Mouse (Mus musculus) brown adipose tissue, adult 24 weeks (tissue): ENCODE measurements around the gene Scai. TPM values are rescaled to one million over a fixed set of nuclear protein-coding genes. Genes with fewer than 3 reads are reported as not detected.

Experiments used
- H3K27ac ChIP-seq: fragments of 200-500 bp; replicated peaks from 2 replicates; pipeline ENCODE4 v1.5.1; 2012; ENCODE audit warnings: low read depth, mild to moderate bottlenecking, low read length
- H3K4me1 ChIP-seq: fragments of 200-500 bp; 2 replicates; pipeline ENCODE4 v1.6.1; 2012; ENCODE audit warnings: low read length, mixed read lengths; ENCODE audit not compliant: control insufficient read depth, insufficient read depth, insufficient read length
- H3K4me3 ChIP-seq: fragments of 200-500 bp; 2 replicates; pipeline ENCODE4 v1.5.1; 2012; ENCODE audit warnings: low read depth, mild to moderate bottlenecking, low read length, moderate library complexity; ENCODE audit not compliant: insufficient read depth
- polyA plus RNA-seq: library from polyadenylated mRNA; stranded (reverse); fragments of >200 nt; gene quantifications from 2 replicates; pipeline ENCODE4 v1.2.4, GENCODE M21; 2012; ENCODE audit not compliant: missing spikeins, insufficient read depth, insufficient read length

The Scai gene
- polyA plus RNA-seq, 1 experiment: 3.6 TPM

- H3K4me3 ChIP-seq: no peak overlapping the region
- no peaks in the 10 kb centered on the region for H3K4me1 ChIP-seq
- H3K27ac ChIP-seq: no peak overlapping the region
Measured at GRCm38 (mm10) chr2:39097993-39098392, 92.5 kb downstream of the Scai start.

GRCm38 (mm10) chr2:39091966-39092365 is 98.6 kb downstream of the Scai start:
- no peaks in the 10 kb centered on the region for H3K4me1 ChIP-seq
- H3K4me3 ChIP-seq: no peak overlapping the region
- no peak overlapping the region for H3K27ac ChIP-seq

GRCm38 (mm10) chr2:39082706-39083105 is 107.8 kb downstream of the Scai start:
- Histone ChIP-seq H3K27ac (no peak overlapping the region), H3K4me1 (no peaks in the 10 kb centered on the region), H3K4me3 (no peak overlapping the region)

GRCm38 (mm10) chr2:39070666-39071065 is 119.9 kb downstream of the Scai start:
- Histone ChIP-seq H3K4me1 (no peaks in the 10 kb centered on the region), H3K4me3 (no peak overlapping the region), H3K27ac (no peak overlapping the region)

- no peak overlapping the region for H3K4me3 ChIP-seq
- no peaks in the 10 kb centered on the region for H3K4me1 ChIP-seq
- no peak overlapping the region for H3K27ac ChIP-seq
Measured at GRCm38 (mm10) chr2:39069096-39069495, 121.4 kb downstream of the Scai start.

GRCm38 (mm10) chr2:39065400-39065987 is 125.0 kb downstream of the Scai start, which contains the start of gene Golga1:
Gene Golga1 (minus strand): TSS chr2:39065541.
- peak within 1 kb of the TSS; percentile 89 for H3K27ac ChIP-seq
- H3K4me1 ChIP-seq: no peaks in the 10 kb centered on the region
- peak within 1 kb of the TSS; percentile 98 for H3K4me3 ChIP-seq

GRCm38 (mm10) chr2:39064687-39065399 is 125.7 kb downstream of the Scai start:
- peak overlapping the region; percentile 98 for H3K4me3 ChIP-seq
- no peaks in the 10 kb centered on the region for H3K4me1 ChIP-seq
- peak overlapping the region; percentile 50 for H3K27ac ChIP-seq

- Histone ChIP-seq H3K4me1 (no peaks in the 10 kb centered on the region), H3K4me3 (no peak overlapping the region), H3K27ac (no peak overlapping the region)
Measured at GRCm38 (mm10) chr2:39048515-39048914, 142.0 kb downstream of the Scai start.

GRCm38 (mm10) chr2:39040215-39040614 is 150.3 kb downstream of the Scai start:
- no peaks in the 10 kb centered on the region for H3K4me1 ChIP-seq

GRCm38 (mm10) chr2:39031611-39032010 is 158.9 kb downstream of the Scai start:
- no peaks in the 10 kb centered on the region for H3K4me1 ChIP-seq
- H3K27ac ChIP-seq: no peak overlapping the region
- no peak overlapping the region for H3K4me3 ChIP-seq

More at GRCm38 (mm10) chr2:39040215-39040614, 150.3 kb downstream of the Scai start:
- Histone ChIP-seq H3K4me3 (no peak overlapping the region), H3K27ac (no peak overlapping the region)

GRCm38 (mm10) chr2:39020004-39020403 is 170.5 kb downstream of the Scai start:
- H3K27ac ChIP-seq: no peak overlapping the region
- H3K4me1 ChIP-seq: no peaks in the 10 kb centered on the region
- no peak overlapping the region for H3K4me3 ChIP-seq

GRCm38 (mm10) chr2:39016581-39016980 is 174.0 kb downstream of the Scai start:
- no peak overlapping the region for H3K4me3 ChIP-seq
- H3K4me1 ChIP-seq: peaks cover 8% of the 10 kb centered on the region; the same call in 1 of the 2 replicates

More at GRCm38 (mm10) chr2:39016581-39016980, 174.0 kb downstream of the Scai start:
- no peak overlapping the region for H3K27ac ChIP-seq

Other genes starting within 250 kb of the Scai start
- not detected in 2 replicates for gene Wdr38, start 193.3 kb downstream of the Scai start, polyA plus RNA-seq
- 101 and 120 TPM in 2 replicates for gene Arpc5l, start 185.4 kb downstream of the Scai start, polyA plus RNA-seq
- 120 and 144 TPM in 2 replicates for gene Rpl35, start 185.1 kb downstream of the Scai start, polyA plus RNA-seq
- 10.3 and 20.1 TPM in 2 replicates for gene Golga1, start 125.2 kb downstream of the Scai start, polyA plus RNA-seq
- 82.1 and 108 TPM in 2 replicates for gene Ppp6c, start 35.7 kb upstream of the Scai start, polyA plus RNA-seq